Mouse (Mus musculus) midbrain, embryonic 16.5 days (tissue): Measurements from ENCODE around the gene Krt78. TPM values are rescaled to one million over a fixed set of nuclear protein-coding genes. Genes with fewer than 3 reads are reported as not detected.
"Not testable (repeated sequence)": the region's sequence is repeated elsewhere in the genome, so short reads cannot be mapped to it uniquely, and the experiment has no call there.

Experiments used
- ATAC-seq: fragments of 200-750 bp; cut with Nextera tagmentation; 2 replicates; pipeline ENCODE4 v1.8.0; 2017; ENCODE audit warnings: moderate TSS enrichment
- H3K27ac ChIP-seq: fragments of 300-500 bp; sonication (generic); 2 replicates; pipeline ENCODE4 v1.5.1; 2014; ENCODE audit warnings: mild to moderate bottlenecking, low read length, mixed read lengths
- H3K27me3 ChIP-seq: fragments of 300-500 bp; sonication (generic); 2 replicates; pipeline ENCODE4 v1.6.1; 2014; ENCODE audit warnings: low read depth, low read length, mixed read lengths; ENCODE audit not compliant: control insufficient read depth, insufficient read depth
- H3K36me3 ChIP-seq: fragments of 300-500 bp; sonication (generic); 2 replicates; pipeline ENCODE4 v1.6.1; 2014; ENCODE audit warnings: mild to moderate bottlenecking, low read length, moderate library complexity, mixed read lengths; ENCODE audit not compliant: control insufficient read depth, insufficient read depth
- H3K4me1 ChIP-seq: fragments of 300-500 bp; sonication (generic); 2 replicates; pipeline ENCODE4 v1.6.1; 2014; ENCODE audit warnings: mild to moderate bottlenecking, low read length, mixed read lengths; ENCODE audit not compliant: control insufficient read depth, insufficient read depth
- H3K4me2 ChIP-seq: fragments of 300-500 bp; sonication (generic); 2 replicates; pipeline ENCODE4 v1.6.1; 2014; ENCODE audit warnings: mild to moderate bottlenecking, low read length, mixed read lengths
- H3K4me3 ChIP-seq: fragments of 300-500 bp; sonication (generic); 2 replicates; pipeline ENCODE4 v1.5.1; 2014; ENCODE audit warnings: low read depth, mild to moderate bottlenecking, low read length, moderate library complexity, mixed read lengths
- H3K9ac ChIP-seq: fragments of 300-500 bp; sonication (generic); 2 replicates; pipeline ENCODE4 v1.6.1; 2014; ENCODE audit warnings: low read depth, low read length, mixed read lengths
- H3K9me3 ChIP-seq: fragments of 300-500 bp; sonication (generic); replicated peaks from 2 replicates; pipeline ENCODE4 v1.6.1; 2014; ENCODE audit warnings: mild to moderate bottlenecking, low read length, mixed read lengths; ENCODE audit not compliant: control insufficient read depth, poor library complexity, severe bottlenecking
- WGBS: fragments of 180-500 bp; shearing (Covaris S2); extraction: QIAGEN DNeasy Blood & Tissue Kit; methylation state at CpG from one replicate; pipeline ENCODE4 v1.1.7; 2014; 5-methylcytosine and 5-hydroxymethylcytosine counted together
- polyA plus RNA-seq: library from polyadenylated mRNA; unstranded; fragments of >200 nt; fragmentation: Nextera tagmentation; extraction: Ambion mirVana; gene quantifications from 2 replicates; pipeline ENCODE4 v1.2.1, GENCODE M21; 2015

The Krt78 gene
- polyA plus RNA-seq = not detected in 2 replicates

DNA sequence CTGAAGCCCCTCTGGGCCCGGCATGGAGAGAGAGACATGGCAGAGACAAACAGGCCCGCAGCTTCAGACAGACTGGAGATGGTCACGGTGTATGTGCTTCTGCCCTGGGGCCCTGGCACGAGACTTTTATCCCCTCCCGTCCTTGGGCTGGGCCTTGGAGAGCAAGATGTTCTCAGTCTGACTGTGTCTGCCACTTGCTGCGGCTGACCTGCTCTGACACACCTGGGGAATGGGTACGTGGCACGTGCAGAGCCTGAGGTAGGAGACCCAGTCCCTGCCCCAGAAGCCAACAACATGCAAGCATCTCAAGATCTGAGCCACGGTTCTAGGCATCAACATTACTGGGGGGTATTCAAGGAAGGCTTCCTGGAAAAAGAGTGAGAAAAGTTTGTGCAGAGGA, at the start of gene Krt78:
Krt78 (minus strand) TSS at position 101 of the 400 bp plus-strand sequence.
- H3K4me3 ChIP-seq = no peak within 1 kb of the TSS
- H3K27me3 ChIP-seq = no peaks in the 10 kb centered on the region
- ATAC-seq = no peak
- H3K27ac ChIP-seq = no peak within 1 kb of the TSS
- 82% methylated on average over 9 of the region's 9 CpGs for WGBS
- H3K4me1 ChIP-seq = no peaks in the 10 kb centered on the region
- H3K4me2 ChIP-seq = no peak within 1 kb of the TSS
- H3K9ac ChIP-seq = no peak within 1 kb of the TSS
- H3K36me3 ChIP-seq = no peaks in the 10 kb centered on the region
- no peaks in the 10 kb centered on the region for H3K9me3 ChIP-seq

DNA sequence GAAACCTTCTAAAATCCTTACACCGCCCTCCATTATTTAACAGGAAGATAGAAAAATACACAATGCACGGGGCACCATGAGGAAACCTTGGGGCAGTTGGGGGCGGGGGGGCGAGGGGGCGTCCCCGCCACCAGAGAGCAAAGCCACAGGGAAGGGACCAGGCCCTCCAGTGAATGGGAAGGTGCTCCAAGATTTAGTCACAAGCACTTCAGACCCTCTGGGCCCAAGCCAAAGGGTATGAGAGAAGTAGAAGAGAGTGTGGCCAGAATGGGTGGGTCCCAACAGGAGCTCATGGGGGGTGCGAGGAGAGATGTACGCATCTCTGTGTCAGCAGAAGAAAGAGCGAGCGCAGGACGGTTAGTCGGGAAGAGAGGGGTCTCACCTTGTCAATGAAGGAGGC, 49.4 kb upstream of the Krt78 start:
- 19% methylated on average over 9 of the region's 12 CpGs for whole genome bisulfite sequencing
- Histone ChIP-seq H3K4me2 (peak overlapping the region; percentile 42), H3K9me3 (no peaks in the 10 kb centered on the region), H3K9ac (no peak overlapping the region), H3K4me1 (peaks cover 17% of the 10 kb centered on the region), H3K36me3 (no peaks in the 10 kb centered on the region), H3K27ac (no peak overlapping the region), H3K27me3 (peaks cover 37% of the 10 kb centered on the region), H3K4me3 (no peak overlapping the region; the same call in 1 of the 2 replicates)
- no peak for ATAC-seq

DNA sequence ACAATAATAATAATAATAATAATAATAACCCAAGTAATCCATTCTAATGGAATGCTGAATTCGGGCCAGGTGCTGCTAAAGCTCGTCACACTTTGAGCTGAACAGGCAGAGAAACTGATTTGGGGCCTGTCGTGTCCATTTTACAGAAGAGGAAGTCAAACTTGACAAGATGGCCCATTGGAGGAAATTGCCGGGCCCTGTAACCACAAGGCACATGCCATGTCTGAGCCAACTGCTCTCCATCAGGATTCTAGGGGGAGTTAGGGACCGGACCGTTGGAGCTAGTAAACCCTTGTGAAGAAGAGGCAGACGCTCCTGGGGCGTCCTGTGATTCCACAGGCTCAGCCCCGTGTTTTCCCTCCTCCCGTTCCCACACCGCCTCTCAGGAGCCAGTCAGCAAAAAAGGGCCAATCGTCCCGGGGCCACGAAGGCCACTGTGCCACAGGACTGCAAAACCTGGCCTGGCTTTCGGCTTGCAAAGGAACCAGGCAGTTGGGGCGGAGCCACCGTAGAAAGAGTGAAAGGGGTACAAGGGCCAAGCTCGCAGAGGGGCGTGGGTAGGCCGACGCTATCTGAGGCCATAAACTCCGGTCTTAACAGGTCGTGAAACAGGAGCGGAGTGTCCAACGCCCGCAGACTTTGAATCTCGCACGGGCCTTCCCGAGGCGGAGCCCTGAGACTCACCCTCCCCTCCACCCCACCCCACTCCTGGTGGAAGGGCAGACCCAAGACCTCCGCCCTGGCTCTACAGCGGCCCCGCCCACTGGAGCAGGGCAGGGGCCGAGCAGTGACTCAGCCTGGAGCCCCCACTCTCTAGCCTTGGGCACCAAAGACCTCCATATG, 48.8 kb upstream of the Krt78 start:
- peaks cover 37% of the 10 kb centered on the region for H3K27me3 ChIP-seq
- no peak overlapping the region for H3K27ac ChIP-seq
- H3K36me3 ChIP-seq = no peaks in the 10 kb centered on the region
- H3K4me3 ChIP-seq = peak overlapping the region; percentile 20
- peaks cover 16% of the 10 kb centered on the region for H3K4me1 ChIP-seq
- 5% methylated on average over 34 of the region's 34 CpGs for WGBS
- no peak overlapping the region for H3K9ac ChIP-seq
- no peak; the same call in 1 of the 2 replicates for ATAC-seq
- peak overlapping the region; percentile 42 for H3K4me2 ChIP-seq
- H3K9me3 ChIP-seq = no peaks in the 10 kb centered on the region

GRCm38 (mm10) chr15:101999676-102000335, 45.7 kb upstream of the Krt78 start:
- no peak overlapping the region for H3K4me3 ChIP-seq
- no peaks in the 10 kb centered on the region for H3K9me3 ChIP-seq
- WGBS = 93% methylated on average over 11 of the region's 11 CpGs
- H3K4me1 ChIP-seq = peaks cover 9% of the 10 kb centered on the region; the same call in 1 of the 2 replicates
- no peak overlapping the region for H3K4me2 ChIP-seq
- H3K36me3 ChIP-seq = no peaks in the 10 kb centered on the region
- H3K27me3 ChIP-seq = peaks cover 26% of the 10 kb centered on the region
- no peak overlapping the region for H3K27ac ChIP-seq
- no peak for ATAC-seq
- H3K9ac ChIP-seq = no peak overlapping the region

DNA sequence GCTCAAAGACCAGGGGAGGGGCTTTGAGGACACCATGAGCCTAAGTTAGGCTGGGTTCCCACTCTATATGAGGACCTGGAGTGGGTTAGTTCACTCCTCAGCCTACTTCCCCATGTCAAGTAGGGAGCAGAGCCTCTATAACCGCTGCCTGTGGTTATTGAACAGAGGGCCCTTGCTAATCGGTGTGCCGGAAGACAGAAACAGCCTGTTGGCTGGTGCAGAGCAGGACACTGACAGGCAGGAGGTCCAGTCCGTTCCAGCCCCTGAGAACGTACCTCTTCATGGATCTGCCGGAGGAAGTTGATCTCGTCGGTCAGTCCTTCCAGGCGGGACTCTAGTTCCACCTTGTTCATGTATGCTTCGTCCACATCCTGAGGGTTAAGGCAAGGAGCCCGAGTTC, 45.1 kb upstream of the Krt78 start:
- no peak overlapping the region for H3K9ac ChIP-seq
- peaks cover 9% of the 10 kb centered on the region; the same call in 1 of the 2 replicates for H3K4me1 ChIP-seq
- H3K27ac ChIP-seq = no peak overlapping the region
- H3K4me2 ChIP-seq = no peak overlapping the region
- ATAC-seq = no peak
- H3K27me3 ChIP-seq = peaks cover 20% of the 10 kb centered on the region
- H3K4me3 ChIP-seq = no peak overlapping the region
- 90% methylated on average over 11 of the region's 11 CpGs for WGBS
- H3K36me3 ChIP-seq = no peaks in the 10 kb centered on the region
- H3K9me3 ChIP-seq = no peaks in the 10 kb centered on the region

- not testable (repeated sequence) for H3K4me1 ChIP-seq, H3K27ac ChIP-seq, H3K4me2 ChIP-seq, H3K4me3 ChIP-seq, ATAC-seq, H3K9me3 ChIP-seq, H3K27me3 ChIP-seq, H3K9ac ChIP-seq, H3K36me3 ChIP-seq
- 83% methylated on average over 11 of the region's 11 CpGs for WGBS
Measured at GRCm38 (mm10) chr15:101996450-101997078, 42.5 kb upstream of the Krt78 start.

GRCm38 (mm10) chr15:101995484-101996236, 41.6 kb upstream of the Krt78 start:
- 86% methylated on average over 4 of the region's 4 CpGs for WGBS
- H3K9ac ChIP-seq = no peak overlapping the region
- no peak overlapping the region for H3K27ac ChIP-seq
- ATAC-seq = no peak
- H3K9me3 ChIP-seq = no peaks in the 10 kb centered on the region
- no peak overlapping the region for H3K4me2 ChIP-seq
- peaks cover 6% of the 10 kb centered on the region for H3K27me3 ChIP-seq
- no peak overlapping the region for H3K4me3 ChIP-seq
- H3K4me1 ChIP-seq = no peaks in the 10 kb centered on the region
- H3K36me3 ChIP-seq = no peaks in the 10 kb centered on the region

DNA sequence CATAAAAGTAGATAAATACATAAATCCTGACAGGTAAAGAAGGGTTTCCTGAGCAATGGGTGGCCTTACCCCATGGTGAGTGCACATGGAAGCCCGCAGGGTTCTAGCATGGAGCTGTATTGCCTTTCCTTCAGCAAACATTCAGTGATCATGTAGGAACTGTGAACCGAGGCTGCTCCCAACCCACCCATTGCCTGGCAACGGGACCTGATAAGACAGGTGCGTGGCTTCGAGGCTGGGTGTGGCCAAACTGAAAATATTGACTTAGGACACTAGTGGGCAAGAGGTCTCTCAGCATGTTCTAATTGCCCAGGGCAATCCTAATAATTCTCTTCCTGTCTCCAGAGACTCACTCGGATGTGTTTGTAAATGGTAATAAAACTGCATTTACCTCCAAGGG, 40.3 kb upstream of the Krt78 start:
- H3K9me3 ChIP-seq = no peaks in the 10 kb centered on the region
- H3K27ac ChIP-seq = no peak overlapping the region
- no peak overlapping the region for H3K4me2 ChIP-seq
- ATAC-seq = no peak
- 91% methylated on average over 6 of the region's 6 CpGs for WGBS
- H3K9ac ChIP-seq = no peak overlapping the region
- H3K4me3 ChIP-seq = no peak overlapping the region
- H3K4me1 ChIP-seq = no peaks in the 10 kb centered on the region
- peaks cover 6% of the 10 kb centered on the region for H3K27me3 ChIP-seq
- no peaks in the 10 kb centered on the region for H3K36me3 ChIP-seq
